In genomic region chr6:28922371-28922770, GRCm38 (mm10) we compare ENCODE assay signal across 23 mouse cellular contexts.
DNase-seq lines count a peak whose midpoint lies in the region; ATAC-seq and TF ChIP-seq lines count a peak whose summit lies in the region.
"Had no signal": no experiment of that assay in that cellular context is flagged by ENCODE, and none has a peak within 500 bp of the region (broad histone marks: within the 10 kb centered on the region; RNA-seq: fewer than 3 reads in every experiment).

No protein-coding gene starts in this region.

- no peaks in the 10 kb centered on the region for H3K36me3 ChIP-seq in hindbrain, postnatal 0 days (ENCODE audit: insufficient read depth, low read length)
- H3K36me3 ChIP-seq in hindbrain, embryonic 10.5 days, result no peaks in the 10 kb centered on the region
- H3K36me3 ChIP-seq in midbrain, embryonic 11.5 days (ENCODE audit: control insufficient read depth, insufficient read depth, low read length), result no peaks in the 10 kb centered on the region
- no peaks in the 10 kb centered on the region for H3K36me3 ChIP-seq in midbrain, embryonic 13.5 days
- H3K36me3 ChIP-seq: embryonic facial prominence, embryonic 12.5 days; embryonic facial prominence, embryonic 15.5 days; G1E; intestine, embryonic 15.5 days had no signal

- no peaks in the 10 kb centered on the region for H3K9me3 ChIP-seq in hindbrain, postnatal 0 days (ENCODE audit: low read length)
- H3K9me3 ChIP-seq in hindbrain, embryonic 10.5 days, result no peaks in the 10 kb centered on the region
- no peaks in the 10 kb centered on the region for H3K9me3 ChIP-seq in midbrain, embryonic 11.5 days (ENCODE audit: control insufficient read depth, low read length)
- H3K9me3 ChIP-seq in midbrain, embryonic 13.5 days, result no peaks in the 10 kb centered on the region
- H3K9me3 ChIP-seq: embryonic facial prominence, embryonic 12.5 days; embryonic facial prominence, embryonic 15.5 days; G1E; intestine, embryonic 15.5 days had no signal

- H3K27ac ChIP-seq in hindbrain, postnatal 0 days, result no peak overlapping the region
- no peak overlapping the region for H3K27ac ChIP-seq in hindbrain, embryonic 10.5 days
- no peak overlapping the region for H3K27ac ChIP-seq in midbrain, embryonic 11.5 days (ENCODE audit: low read depth, low read length)
- H3K27ac ChIP-seq in midbrain, embryonic 13.5 days, result no peak overlapping the region
- H3K27ac ChIP-seq: embryonic facial prominence, embryonic 12.5 days; embryonic facial prominence, embryonic 15.5 days; gastrocnemius, adult 2 months; hindbrain, embryonic 14.5 days; intestine, embryonic 15.5 days had no signal

- H3K4me1 ChIP-seq in hindbrain, postnatal 0 days (ENCODE audit: insufficient read depth, low read length), result no peaks in the 10 kb centered on the region
- no peaks in the 10 kb centered on the region for H3K4me1 ChIP-seq in hindbrain, embryonic 10.5 days (replicated peaks)
- no peaks in the 10 kb centered on the region for H3K4me1 ChIP-seq in midbrain, embryonic 11.5 days (ENCODE audit: control insufficient read depth, insufficient read depth, low read length)
- H3K4me1 ChIP-seq in midbrain, embryonic 13.5 days (replicated peaks), result peaks cover 7% of the 10 kb centered on the region; the same call in 1 of the 2 replicates
- H3K4me1 ChIP-seq: embryonic facial prominence, embryonic 15.5 days; intestine, embryonic 15.5 days had no signal

- TF ChIP-seq POLR2A in brain, embryonic 14.5 days (IDR thresholded peaks at IDR 0.05; ENCODE audit: borderline replicate concordance, extremely low read depth, insufficient read depth, insufficient read length, poor library complexity, severe bottlenecking), result no peak

- no peak overlapping the region for H3K4me2 ChIP-seq in hindbrain, postnatal 0 days (ENCODE audit: low read depth, low read length)
- no peak overlapping the region for H3K4me2 ChIP-seq in midbrain, embryonic 11.5 days
- no peak overlapping the region for H3K4me2 ChIP-seq in midbrain, embryonic 13.5 days (replicated peaks)
- H3K4me2 ChIP-seq: embryonic facial prominence, embryonic 12.5 days; embryonic facial prominence, embryonic 15.5 days; heart, embryonic 11.5 days; hindbrain, embryonic 14.5 days; intestine, embryonic 15.5 days had no signal

- no peak for ATAC-seq in cerebellum, adult (ENCODE audit: insufficient number of reproducible peaks, low FRiP score, low TSS enrichment)
- ATAC-seq in hindbrain, postnatal 0 days, result peak; percentile 65
- no peak for ATAC-seq in midbrain, embryonic 11.5 days (ENCODE audit: low FRiP score)
- no peak for ATAC-seq in midbrain, embryonic 13.5 days
- ATAC-seq: forebrain, embryonic 14.5 days; forebrain, postnatal 0 days; intestine, embryonic 15.5 days; Patski had no signal

- WGBS in hindbrain, postnatal 0 days, result 58% methylated on average over 12 of the region's 12 CpGs
- 94% methylated on average over 12 of the region's 12 CpGs for WGBS in hindbrain, embryonic 10.5 days
- WGBS in midbrain, embryonic 11.5 days, result 93% methylated on average over 12 of the region's 12 CpGs
- 92% methylated on average over 12 of the region's 12 CpGs for WGBS in midbrain, embryonic 13.5 days

- H3K27me3 ChIP-seq in hindbrain, postnatal 0 days (ENCODE audit: insufficient read depth, low read length), result no peaks in the 10 kb centered on the region
- no peaks in the 10 kb centered on the region for H3K27me3 ChIP-seq in hindbrain, embryonic 10.5 days (ENCODE audit: insufficient read depth, poor library complexity, severe bottlenecking)
- no peaks in the 10 kb centered on the region for H3K27me3 ChIP-seq in midbrain, embryonic 11.5 days (ENCODE audit: control insufficient read depth, insufficient read depth, low read length)
- no peaks in the 10 kb centered on the region for H3K27me3 ChIP-seq in midbrain, embryonic 13.5 days
- H3K27me3 ChIP-seq: CH12.LX; embryonic facial prominence, embryonic 12.5 days; embryonic facial prominence, embryonic 15.5 days; intestine, embryonic 15.5 days; Patski had no signal

- TF ChIP-seq CTCF in hindbrain, postnatal 0 days (IDR thresholded peaks at IDR 0.05; ENCODE audit: low read depth), result no peak
- no peak for TF ChIP-seq CTCF in brain, embryonic 14.5 days (IDR thresholded peaks at IDR 0.05; ENCODE audit: borderline replicate concordance, extremely low read depth, insufficient read depth, insufficient read length)

- DNase-seq in cerebellum, postnatal 10 days, result peak; percentile 76 to 82
- DNase-seq in hindbrain, postnatal 0 days (ENCODE audit: low spot score), result peak; percentile 50
- DNase-seq in hindbrain, embryonic 10.5 days (ENCODE audit: low spot score), result no peak
- DNase-seq in midbrain, embryonic 11.5 days (ENCODE audit: low spot score, missing footprints), result peak; percentile 47
- peak; percentile 13 for DNase-seq in brain, embryonic 14.5 days (ENCODE audit: low read depth)
- DNase-seq: adrenal gland, postnatal 10 days; adrenal gland, postnatal 36 days; B cell, adult 2 months; forebrain, postnatal 0 days; gastrocnemius, adult 2 months; gastrocnemius, postnatal 14 days; heart, adult 11 months had no signal

- H3K4me3 ChIP-seq in hindbrain, postnatal 0 days (ENCODE audit: low read length), result no peak overlapping the region
- H3K4me3 ChIP-seq in hindbrain, embryonic 10.5 days, result no peak overlapping the region
- H3K4me3 ChIP-seq in midbrain, embryonic 11.5 days (ENCODE audit: low read depth, low read length), result no peak overlapping the region
- no peak overlapping the region for H3K4me3 ChIP-seq in midbrain, embryonic 13.5 days (replicated peaks)
- H3K4me3 ChIP-seq: embryonic facial prominence, embryonic 12.5 days; embryonic facial prominence, embryonic 15.5 days; gastrocnemius, adult 2 months; intestine, embryonic 15.5 days had no signal

- no peak overlapping the region for H3K9ac ChIP-seq in hindbrain, postnatal 0 days (replicated peaks; ENCODE audit: low read length)
- no peak overlapping the region for H3K9ac ChIP-seq in midbrain, embryonic 11.5 days (ENCODE audit: low read length)
- H3K9ac ChIP-seq in midbrain, embryonic 13.5 days (replicated peaks), result no peak overlapping the region
- H3K9ac ChIP-seq: embryonic facial prominence, embryonic 12.5 days; embryonic facial prominence, embryonic 15.5 days; forebrain, postnatal 0 days; hindbrain, embryonic 14.5 days; intestine, embryonic 15.5 days had no signal
